Mouse (Mus musculus) heart, postnatal 0 days (tissue): Measurements from ENCODE around the gene Bbs5.

Experiments used
- CTCF ChIP-seq: IDR thresholded peaks from 2 replicates; pipeline ENCODE4 v1.5.1; 2016; ENCODE audit warnings: antibody characterized with exemption, control low read depth, low read depth
- EP300 ChIP-seq: IDR thresholded peaks from 2 replicates; pipeline ENCODE4 v1.6.1; 2016; ENCODE audit warnings: antibody characterized with exemption, low read depth

DNA sequence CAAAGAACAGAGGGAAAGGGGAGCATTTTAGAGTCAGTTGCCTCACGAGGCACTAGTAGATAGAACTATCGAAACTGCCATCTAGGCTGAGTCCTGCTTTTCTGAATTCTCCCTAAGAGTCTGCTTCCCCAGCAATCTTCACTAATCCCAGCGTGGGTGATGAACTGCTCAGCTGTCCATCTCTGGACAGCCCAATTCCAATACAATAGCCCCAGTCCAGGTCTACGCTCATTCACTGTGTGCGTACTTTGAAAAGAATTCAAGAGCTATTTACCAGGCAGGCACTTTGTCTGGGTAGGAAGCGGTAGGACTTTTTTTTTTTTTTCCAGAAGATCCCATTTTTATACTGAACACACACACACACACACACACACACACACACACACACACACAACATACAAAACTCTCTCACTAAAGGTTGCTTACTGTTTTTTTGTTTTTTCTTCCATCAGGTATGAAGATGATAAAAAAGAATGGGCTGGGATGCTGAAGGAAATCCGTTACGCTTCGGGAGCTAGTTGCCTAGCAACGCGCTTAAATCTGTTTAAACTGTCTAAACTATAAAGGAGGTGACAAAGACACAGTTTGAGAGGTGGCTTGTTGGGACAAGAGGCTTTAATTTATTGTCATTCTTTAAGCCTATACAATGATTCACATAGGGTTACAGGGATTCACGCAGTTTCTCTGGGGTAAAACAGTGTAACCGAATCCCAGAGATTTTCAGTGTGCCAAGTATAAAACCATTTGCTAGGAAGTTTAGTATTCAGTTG is 36.2 kb downstream of the Bbs5 start:
- no peak for TF ChIP-seq CTCF
- TF ChIP-seq EP300, result no peak
